Mouse (Mus musculus) bone marrow, adult 2 months (tissue): ENCODE data around the gene Alb.

Experiments
- CTCF ChIP-seq: fragments of 200-500 bp; IDR thresholded peaks from 2 replicates; pipeline ENCODE4 v1.5.1; 2011; ENCODE audit warnings: low read length, control low read depth; ENCODE audit not compliant: control insufficient read depth, insufficient read depth
- POLR2A ChIP-seq: fragments of 200-500 bp; IDR thresholded peaks from 2 replicates; pipeline ENCODE4 v1.6.1; 2011; ENCODE audit warnings: low read depth, mild to moderate bottlenecking, control low read depth, low read length, borderline replicate concordance; ENCODE audit not compliant: control insufficient read depth

- TF ChIP-seq POLR2A (no peak), CTCF (no peak)
Measured at GRCm38 (mm10) chr5:90473902-90474301, 13.2 kb downstream of the Alb start.
